17 mouse cellular contexts compared by ENCODE assay signal in genomic region chrX:167984835-167985234, GRCm38 (mm10).
"Had no signal": no experiment of that assay in that cellular context is flagged by ENCODE, and none has a peak within 500 bp of the region (broad histone marks: within the 10 kb centered on the region; RNA-seq: fewer than 3 reads in every experiment).

No protein-coding gene starts in this region.

- DNase-seq: gastrocnemius, postnatal 14 days; gastrocnemius, postnatal 36 days; heart, adult 11 months; heart, adult 2 months; heart, postnatal 14 days; heart, postnatal 36 days; kidney, adult 11 months; kidney, adult 2 months; kidney, adult 9 months; kidney, postnatal 14 days; kidney, postnatal 36 days; layer of hippocampus, adult 9-11 months; layer of hippocampus, postnatal 36 days; left cerebral cortex, postnatal 4 days had no signal

- ATAC-seq: hindbrain, postnatal 0 days; intestine, embryonic 16.5 days; liver, embryonic 12.5 days had no signal
